Mouse (Mus musculus): Measurements from ENCODE around the gene Arid3a.

DNA sequence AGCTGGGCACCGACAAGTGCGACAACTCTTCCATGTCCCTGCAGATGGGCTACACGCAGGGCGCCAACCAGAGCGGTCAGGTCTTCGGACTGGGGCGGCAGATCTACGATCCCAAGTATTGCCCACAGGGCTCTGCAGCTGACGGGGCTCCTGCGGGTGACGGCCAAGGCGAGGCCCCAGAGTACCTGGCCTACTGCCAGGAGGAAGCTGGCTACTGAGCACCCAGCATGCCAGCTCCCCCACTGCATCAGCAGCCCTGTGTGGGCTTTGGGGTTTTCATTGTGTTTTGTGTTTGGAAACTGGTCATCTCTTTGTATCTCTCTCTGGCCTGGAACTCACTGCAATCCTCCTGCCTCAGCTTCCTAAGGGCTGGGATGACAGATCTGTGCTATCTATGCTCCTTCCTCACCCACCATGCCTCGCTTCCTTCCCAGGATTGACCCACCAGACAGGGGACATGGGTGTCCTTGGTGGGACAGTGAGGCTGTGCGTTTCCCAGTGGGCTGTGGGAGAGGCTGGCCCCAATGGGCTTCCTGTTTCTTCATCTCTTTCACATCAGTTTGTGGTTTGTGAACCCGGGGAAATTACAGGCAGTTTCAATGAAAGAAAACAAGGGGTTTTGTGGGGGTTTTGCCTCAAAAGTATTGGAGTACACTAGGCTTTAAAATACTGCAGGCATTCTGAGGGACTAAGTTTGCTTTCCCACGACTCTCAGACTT lies 67.7 kb downstream of the Arid3a start:
- TF ChIP-seq SMC3 (IDR thresholded peaks at IDR 0.05; ENCODE audit: low read depth, low read length) = no peak
- no peak for TF ChIP-seq POLR2A (IDR thresholded peaks at IDR 0.05; ENCODE audit: low read depth, low read length)
- TF ChIP-seq NRF1 (IDR thresholded peaks at IDR 0.05; ENCODE audit: low read depth, low read length) = no peak
- TF ChIP-seq CTCF (conservative IDR thresholded peaks at IDR 0.05 in 1 of 2, IDR thresholded peaks at IDR 0.05 in 1 of 2; ENCODE audit: low read depth in 2 of 2, low read length in 2 of 2) = no peak
- no peak for TF ChIP-seq ETS1 (conservative IDR thresholded peaks at IDR 0.05; ENCODE audit: low read depth, low read length)
- no peak for TF ChIP-seq SIN3A (IDR thresholded peaks at IDR 0.05; ENCODE audit: low read length)
